Mouse (Mus musculus) embryonic fibroblast, embryonic 13.5 days (primary cell): Measurements from ENCODE around the gene Ttyh2.
"Not testable (repeated sequence)": the region's sequence is repeated elsewhere in the genome, so short reads cannot be mapped to it uniquely, and the experiment has no call there.

Source experiments
- CTCF ChIP-seq: IDR thresholded peaks from 2 replicates; pipeline ENCODE4 v1.5.1; 2011; ENCODE audit warnings: mild to moderate bottlenecking, control low read depth, low read length, moderate library complexity, borderline replicate concordance; ENCODE audit not compliant: insufficient read depth
- POLR2A ChIP-seq: IDR thresholded peaks from 2 replicates; pipeline ENCODE4 v1.6.1; 2011; ENCODE audit warnings: low read depth, mild to moderate bottlenecking, control low read depth, low read length, moderate library complexity

DNA sequence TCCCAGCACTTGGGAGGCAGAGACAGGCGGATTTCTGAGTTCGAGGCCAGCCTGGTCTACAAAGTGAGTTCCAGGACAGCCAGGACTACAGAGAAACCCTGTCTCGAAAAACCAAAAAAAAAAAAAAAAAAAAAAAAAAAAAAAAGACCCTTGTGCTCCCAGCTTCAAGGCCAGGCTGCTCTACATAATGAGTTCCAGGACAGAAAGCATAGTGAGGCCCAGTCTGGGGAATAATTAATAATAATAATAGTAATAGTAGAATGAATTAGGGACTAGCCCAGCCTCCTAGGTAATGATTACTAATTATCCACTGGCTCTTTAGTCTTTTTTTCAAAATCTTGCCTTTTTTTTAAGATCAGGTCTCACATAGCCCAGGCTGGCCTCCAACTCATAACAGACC is 435 bp upstream of the Ttyh2 start:
- not testable (repeated sequence) for TF ChIP-seq CTCF, POLR2A
